Mouse (Mus musculus) CH12.LX (cell line): Measurements from ENCODE around the gene Tubgcp4.

Experiments
- CHD2 ChIP-seq: IDR thresholded peaks from 2 replicates; pipeline ENCODE4 v1.6.1; 2011; ENCODE audit warnings: low read length, improper control_type of control experiment
- CTCF ChIP-seq, 2 experiments: IDR thresholded peaks in 1 of 2; conservative IDR thresholded peaks in 1 of 2; 2 replicates each; pipeline ENCODE4 v1.5.1; 2011 to 2012; ENCODE audit warnings: low read depth in 2 of 2, low read length in 2 of 2, improper control_type of control experiment in 1 of 2, inconsistent platforms in 1 of 2, mild to moderate bottlenecking in 1 of 2, moderate library complexity in 1 of 2
- KAT2A ChIP-seq: IDR thresholded peaks from 2 replicates; pipeline ENCODE4 v1.6.1; 2012; ENCODE audit warnings: low read length, improper control_type of control experiment, inconsistent platforms; ENCODE audit not compliant: insufficient replicate concordance
- MAFK ChIP-seq: IDR thresholded peaks from 2 replicates; pipeline ENCODE4 v1.6.1; 2011; ENCODE audit warnings: low read length, improper control_type of control experiment; ENCODE audit not compliant: insufficient replicate concordance
- ZNF384 ChIP-seq: IDR thresholded peaks from 2 replicates; pipeline ENCODE4 v1.6.1; 2012; ENCODE audit warnings: low read depth, low read length, improper control_type of control experiment, inconsistent platforms

- no peak for TF ChIP-seq MAFK
- TF ChIP-seq KAT2A = no peak
- no peak for TF ChIP-seq ZNF384
- no peak for TF ChIP-seq CTCF (conservative IDR thresholded peaks at IDR 0.05 in 1 of 2, IDR thresholded peaks at IDR 0.05 in 1 of 2; ENCODE audit: low read depth in 2 of 2, low read length in 2 of 2)
- no peak for TF ChIP-seq CHD2
Measured at GRCm38 (mm10) chr2:121239426-121239825, 69.0 kb downstream of the Tubgcp4 start.
